Mouse (Mus musculus): ENCODE data around the gene Slc25a42.

- TF ChIP-seq CTCF (IDR thresholded peaks at IDR 0.05; ENCODE audit: control insufficient read depth, insufficient read depth, low read length), result peak; percentile 44; the same call in 1 of the 2 replicates
- TF ChIP-seq POLR2A (IDR thresholded peaks at IDR 0.05; ENCODE audit: borderline replicate concordance, control insufficient read depth, low read depth, low read length), result no peak
Measured at GRCm38 (mm10) chr8:70240642-70241041, 28.5 kb upstream of the Slc25a42 start.
